Mouse (Mus musculus): ENCODE results near the gene Ccdc73.
A peak's percentile ranks its signal among the peaks of the same experiment; 100 is the strongest.
"Not testable (repeated sequence)": the region's sequence is repeated elsewhere in the genome, so short reads cannot be mapped to it uniquely, and the experiment has no call there.

Gene Ccdc73

DNA sequence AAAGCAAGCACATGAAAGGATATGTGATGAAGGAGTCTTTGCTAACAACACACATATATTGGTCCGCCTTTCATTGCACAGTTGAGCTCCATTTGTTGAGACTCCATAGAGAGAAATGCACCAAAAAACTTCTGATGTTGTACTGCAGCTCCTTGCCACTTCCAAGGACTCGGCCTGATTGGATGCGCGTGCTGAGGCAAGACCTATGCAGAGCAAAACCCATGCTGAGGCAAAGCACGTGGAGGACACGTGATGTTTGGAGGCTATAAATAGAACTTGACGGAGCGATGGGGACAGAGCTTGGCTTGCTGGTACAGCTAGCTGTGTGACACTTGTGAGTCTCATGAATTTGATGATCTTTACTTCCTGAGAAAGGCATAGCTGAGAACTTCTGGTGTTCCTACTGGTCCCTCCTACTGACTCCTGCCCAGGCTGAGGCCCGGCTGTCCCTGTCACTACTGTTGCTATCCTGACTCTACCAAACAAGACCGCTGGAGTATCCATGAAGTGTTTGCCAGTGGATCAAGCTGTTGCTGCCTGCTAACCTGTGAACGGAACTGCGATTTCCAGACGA is at the start of gene Ccdc73:
Gene Ccdc73 (plus strand): TSS at position 524 of the 574 bp plus-strand sequence.
- no peak for DNase-seq

DNA sequence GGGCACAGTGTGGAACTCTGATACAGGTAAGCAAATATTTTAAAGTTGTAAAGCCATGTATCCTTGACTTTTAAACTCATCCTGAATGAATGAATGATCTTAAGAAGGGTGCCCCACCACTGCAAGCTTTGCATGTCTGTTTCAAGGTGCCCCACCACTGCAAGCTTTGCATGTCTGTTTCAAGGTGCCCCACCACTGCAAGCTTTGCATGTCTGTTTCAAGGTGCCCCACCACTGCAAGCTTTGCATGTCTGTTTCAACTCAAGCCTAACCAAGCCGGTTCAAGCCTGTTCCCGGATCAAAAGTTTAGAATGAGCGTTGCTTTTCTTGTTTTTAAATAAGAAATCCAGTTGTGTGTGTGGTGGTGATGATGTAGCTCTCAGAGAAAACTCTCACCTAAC is 48.8 kb upstream of the Ccdc73 start:
- not testable (repeated sequence) for DNase-seq

DNA sequence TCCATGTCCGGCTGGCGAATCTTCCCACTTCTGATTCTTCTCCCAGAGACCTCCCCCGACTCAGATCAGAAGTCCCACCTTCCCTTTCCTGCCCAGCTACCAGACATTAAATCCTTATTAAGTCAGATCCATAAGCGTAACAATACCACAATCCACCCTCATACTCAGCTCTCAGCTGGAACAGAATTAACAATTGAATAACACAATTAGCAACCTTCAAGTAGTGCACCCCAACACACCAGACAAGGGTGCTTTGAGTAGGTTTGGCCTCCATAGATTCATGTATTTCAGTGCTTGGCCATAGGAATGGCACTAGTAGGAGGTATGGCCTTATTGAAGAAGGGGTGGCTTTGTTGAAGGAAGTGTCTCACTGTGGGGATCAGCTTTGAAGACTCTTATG is 41.4 kb upstream of the Ccdc73 start:
- no peak for DNase-seq

DNA sequence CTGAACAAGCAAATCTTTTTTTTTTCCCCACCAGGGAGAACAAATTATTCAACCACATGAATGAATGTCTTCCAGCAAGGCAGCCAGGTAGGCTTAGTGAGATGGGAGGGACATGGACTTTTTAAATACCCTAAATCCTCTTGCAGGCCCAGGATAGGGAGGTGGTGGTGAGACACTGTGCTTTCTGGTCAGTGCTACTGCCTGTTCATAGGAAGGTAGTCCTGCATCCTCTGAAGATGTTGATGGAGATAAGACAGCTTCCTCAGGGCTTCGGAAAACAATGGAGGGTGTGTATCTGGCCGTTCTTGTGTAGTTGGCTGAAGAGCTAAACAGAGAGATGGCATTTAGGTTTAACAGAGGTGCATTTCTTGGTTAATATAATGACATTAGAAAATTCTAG is 35.1 kb upstream of the Ccdc73 start:
- no peak for DNase-seq

DNA sequence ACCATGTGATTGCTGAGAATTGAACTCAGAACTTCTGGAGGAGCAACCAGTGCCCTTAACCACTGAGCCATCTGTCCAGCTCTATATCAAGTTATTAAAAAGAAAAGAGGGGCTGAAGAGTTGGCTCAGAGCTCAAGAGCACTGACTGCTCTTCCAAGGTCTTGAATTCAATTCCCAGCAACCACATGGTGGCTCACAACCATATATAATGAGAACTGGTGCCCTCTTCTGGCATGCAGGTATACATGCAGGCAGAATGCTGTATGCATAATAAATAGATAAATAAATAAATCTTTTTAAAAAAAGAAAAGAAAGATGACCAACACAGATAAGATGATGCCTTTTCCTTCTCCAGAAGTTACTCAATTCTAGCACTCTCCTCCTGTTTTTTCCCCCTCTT is 26.6 kb upstream of the Ccdc73 start:
- DNase-seq: no peak

DNA sequence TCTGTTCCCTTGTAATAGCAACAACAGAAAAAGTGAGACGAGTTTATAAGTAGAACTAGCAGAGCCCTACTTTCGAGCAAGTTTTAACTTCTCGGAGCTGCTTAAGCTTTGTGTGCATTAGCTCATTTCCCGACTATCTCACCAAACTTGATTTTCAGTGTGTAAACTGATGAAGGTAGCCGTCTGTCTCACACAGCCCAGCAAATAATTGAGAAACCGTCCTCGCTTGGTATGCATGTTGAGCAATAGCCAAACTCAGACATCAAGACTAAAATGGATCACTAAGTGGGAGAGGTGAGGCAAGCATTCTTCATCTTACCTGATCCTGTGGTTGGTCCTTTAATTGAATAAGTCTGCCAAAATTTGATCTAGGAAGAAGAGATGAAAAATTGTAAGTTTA is 25.9 kb upstream of the Ccdc73 start:
- no peak for DNase-seq

DNA sequence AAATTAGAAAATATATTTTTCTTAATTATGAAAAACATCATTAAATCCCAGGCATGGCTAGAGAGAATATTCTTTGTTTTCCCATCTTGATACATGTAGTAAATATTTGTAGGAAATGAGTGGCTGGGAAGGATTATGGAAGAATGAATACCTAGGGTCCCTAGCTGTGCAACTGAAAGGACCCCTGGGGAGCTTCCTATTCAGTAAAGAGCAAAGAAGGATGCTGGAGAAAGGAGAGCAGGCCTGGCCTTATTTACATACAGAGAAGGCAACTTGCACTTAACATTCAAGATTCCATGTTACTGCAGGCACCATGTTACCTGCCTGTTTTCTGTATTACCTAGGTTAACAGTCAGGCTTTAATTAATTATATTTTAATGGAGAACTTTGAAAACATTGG is 25.0 kb upstream of the Ccdc73 start:
- no peak for DNase-seq

DNA sequence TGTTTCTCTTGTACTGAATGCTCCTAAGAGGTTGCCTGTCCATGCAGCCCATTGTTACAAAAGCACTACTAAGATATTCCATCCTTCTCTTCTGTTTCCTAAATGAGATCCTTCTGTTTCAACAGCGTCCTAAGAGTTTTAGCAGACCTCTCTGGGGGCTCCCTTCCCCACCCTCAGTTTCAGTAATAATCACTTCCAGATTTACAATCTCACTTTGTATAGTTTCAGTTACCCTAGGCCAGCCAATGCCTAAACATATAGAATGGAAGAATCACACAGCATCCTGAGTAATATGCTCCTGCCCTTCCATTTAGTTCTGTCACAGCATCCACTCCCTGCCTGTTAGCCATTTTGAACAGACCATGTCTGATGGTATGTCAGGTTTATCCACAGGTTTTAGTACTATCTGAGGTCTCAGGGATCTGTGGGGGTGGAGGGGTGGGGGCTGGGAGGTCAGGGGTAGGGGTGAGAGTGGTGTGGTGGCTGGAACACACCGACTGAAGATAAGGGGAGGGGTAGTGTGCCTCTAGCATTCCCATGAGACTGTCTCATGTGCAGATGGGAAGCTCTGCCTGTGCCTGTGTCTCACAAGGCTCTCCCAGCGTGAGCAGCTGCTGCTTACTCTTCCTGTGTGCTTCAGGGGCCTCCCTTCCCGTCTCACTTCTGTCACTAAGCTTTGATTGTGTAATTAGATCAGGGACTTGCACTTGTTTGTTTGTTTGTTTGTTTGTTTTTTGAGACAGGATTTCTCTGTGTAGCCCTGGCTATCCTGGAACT is 20.8 kb upstream of the Ccdc73 start:
- no peak for DNase-seq

DNA sequence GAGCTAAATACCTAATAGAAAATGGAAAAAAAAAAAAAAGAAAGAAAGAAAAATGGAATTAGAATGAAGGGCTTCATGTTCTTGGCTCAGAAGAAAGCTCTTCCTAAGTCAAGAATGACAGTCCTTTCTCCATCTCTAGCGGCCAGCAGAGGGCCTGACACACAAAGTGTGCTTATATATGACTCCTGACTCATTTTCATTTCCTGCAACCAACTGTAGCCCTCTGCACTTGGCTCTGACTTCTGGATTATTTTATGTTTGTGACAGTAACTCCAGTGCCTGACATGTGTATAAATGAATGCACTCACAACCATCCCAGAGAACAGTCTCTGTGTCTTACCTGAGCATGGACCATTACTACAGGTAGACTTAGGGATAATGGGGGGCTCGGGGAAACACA is 20.0 kb upstream of the Ccdc73 start:
- no peak for DNase-seq

DNA sequence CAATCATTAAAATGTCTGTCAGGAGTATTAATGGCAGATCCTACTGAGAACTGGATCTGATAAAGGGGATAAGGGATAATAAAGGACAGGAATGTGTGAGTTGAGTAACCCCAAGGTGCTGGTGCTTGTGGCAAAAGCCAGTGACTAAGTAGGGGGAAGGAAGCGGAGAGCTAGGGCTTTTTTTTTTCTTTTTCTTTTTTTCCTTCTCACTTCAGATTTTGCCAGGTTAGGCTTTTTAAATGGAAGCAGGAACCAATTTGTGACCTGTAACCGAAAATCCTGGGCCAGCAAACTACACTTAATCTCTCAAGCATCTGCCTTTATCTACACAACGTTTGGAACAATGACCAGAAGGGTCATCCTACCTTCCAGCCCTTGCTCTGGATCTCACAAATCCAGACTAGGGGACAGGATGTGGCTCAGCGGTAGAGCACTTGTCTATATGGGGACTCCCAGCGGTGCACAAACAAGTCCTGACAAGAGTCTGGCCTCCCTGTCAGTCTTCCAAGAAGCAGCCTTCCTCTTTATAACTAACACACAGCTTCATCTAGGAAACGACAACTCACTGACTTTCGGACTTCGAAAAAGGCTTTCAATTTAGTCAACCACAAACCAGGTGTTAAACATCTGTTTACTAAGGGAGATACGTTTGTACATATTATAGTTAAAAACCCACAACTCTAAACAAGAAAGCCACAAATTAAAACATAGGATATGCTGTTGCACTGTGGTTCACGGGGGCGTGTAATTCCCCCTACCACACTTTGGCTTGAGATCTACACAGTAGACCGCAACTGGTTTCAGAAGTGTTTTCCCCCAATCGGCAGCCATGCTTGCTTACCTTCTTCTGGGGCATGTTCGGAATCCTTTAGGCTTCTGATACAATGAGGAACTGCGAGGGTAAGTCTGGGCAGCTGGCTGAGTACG is 19.1 kb upstream of the Ccdc73 start:
- no peak for DNase-seq

DNA sequence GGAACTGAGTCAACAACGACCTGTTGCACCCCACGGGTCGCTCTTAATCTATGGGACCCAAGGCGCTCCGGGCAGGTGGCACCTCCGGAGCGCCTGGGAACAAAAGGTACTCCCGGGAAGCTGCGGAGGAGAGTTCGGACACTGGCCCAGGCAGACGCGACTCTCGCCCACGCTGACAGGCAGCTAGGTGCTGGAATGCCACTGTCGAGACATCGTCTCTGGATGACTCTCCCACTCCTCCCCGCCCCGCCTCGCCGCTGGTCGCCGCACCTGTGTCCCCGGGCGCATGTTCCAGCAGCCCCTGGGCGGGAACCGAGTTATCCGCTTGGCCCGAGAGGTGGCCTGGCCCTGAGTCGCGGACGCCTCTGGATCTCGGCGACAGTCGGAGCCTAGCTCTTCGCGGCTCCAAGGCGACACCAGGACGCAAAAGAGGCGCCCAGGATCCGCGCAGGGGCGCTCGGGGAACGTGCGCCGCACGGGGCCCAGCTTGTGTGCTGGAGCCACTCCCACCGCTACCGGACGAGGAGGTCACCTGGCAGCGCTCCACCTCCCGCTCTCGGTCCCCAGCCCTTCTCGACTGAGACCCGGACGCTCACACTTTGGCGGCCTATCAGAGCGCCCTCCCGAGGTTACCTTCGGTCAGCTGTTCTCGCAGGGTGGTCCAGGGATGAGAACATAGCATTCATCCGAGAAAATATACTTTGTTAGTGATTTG is 18.2 kb upstream of the Ccdc73 start, which contains the start of gene Prrg4:
Gene Prrg4 (minus strand): TSS at position 601 of the 715 bp plus-strand sequence.
- peak; percentile 5 for DNase-seq

DNA sequence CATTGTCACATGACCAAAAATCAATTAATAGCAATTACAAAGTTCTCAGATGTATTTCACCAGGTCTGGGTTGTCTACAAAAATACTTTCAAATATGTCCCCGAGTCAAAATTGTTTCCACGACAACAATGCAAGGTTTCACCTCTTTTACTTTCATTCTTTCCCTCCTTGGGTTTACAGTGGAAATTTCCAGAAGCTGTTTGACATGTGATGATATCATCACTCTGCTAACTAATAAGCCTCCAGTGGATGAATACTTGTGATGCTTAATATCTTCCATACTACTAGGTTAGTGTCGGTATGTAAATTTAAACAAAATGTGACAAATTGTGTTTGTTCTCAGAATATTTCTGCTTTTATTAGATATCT is 17.6 kb upstream of the Ccdc73 start:
- DNase-seq: no peak

DNA sequence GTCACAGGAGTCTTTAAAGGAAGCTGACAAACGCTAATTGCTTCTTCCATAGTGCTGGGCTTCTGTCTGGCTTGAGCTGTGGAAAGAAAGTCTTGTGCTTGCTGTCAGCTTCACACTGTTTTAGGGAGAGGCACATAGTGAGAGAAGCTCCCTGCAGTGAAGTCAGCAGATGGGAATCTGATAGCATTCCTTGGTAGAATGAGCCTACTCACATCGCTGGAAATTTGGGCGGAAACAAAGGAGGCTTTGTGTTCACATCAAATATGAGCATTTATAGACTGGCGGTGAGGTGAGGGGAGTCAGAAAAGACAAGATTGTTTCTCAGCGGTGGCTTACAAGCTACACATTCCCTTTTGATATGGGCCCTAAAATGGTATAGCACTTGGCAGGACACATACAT is 15.9 kb upstream of the Ccdc73 start:
- DNase-seq: no peak

DNA sequence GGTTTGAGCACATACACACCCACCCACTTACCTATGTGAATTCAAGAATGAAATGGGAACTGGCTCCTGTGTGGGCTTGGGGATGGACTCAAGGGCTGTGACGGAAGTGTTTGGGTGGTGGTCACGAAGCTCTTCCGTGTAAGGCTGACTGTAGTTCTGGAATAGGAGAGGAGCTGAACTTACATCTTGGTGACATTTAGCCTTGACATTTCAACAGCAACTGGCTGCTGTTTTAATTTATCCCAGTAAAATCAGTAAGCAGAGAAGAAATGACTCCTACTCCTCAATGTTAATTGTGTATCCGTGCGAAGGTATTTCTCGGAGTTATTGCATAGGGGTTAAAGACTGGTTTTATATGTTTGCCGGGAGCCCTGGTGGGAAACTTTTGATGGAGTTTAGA is 15.1 kb upstream of the Ccdc73 start:
- DNase-seq: no peak

DNA sequence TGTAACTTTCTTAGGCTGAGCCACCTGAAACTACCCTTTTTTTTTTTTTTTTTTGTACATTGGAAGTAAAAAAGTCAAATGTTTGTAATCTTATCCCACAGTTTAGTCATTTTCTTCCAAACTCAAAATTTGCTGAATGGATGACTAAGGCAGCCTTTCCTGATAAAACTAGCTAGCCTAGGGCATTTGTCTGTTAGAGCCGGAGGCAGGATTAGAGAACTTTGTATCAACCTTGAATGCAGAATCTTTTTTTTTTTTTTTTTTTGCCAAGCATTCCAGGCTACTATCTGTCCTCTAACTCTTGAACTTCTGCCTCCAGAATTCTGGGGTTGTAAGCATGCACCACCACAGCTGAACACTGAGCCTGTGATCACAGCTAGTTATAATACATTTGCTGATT is 12.8 kb upstream of the Ccdc73 start:
- DNase-seq: no peak

DNA sequence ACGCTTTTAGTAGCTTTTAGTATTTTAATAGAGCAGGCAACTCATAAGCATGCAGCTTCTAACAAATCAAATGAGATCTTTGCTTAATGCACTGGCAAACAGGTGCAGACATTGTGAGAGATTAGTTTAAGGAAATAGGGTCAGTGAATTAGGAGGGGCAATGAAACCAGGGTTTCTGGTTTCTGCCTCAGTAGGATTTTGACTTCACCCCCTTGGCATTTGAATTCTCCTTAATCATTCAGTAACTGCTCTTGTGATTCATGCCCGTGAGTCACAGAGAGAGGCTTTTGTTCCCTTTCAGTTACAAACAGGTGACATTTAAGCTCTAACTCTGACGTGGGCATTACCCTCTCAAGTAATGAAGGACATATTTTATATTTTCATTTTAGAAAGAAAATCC is 11.9 kb upstream of the Ccdc73 start:
- no peak for DNase-seq

DNA sequence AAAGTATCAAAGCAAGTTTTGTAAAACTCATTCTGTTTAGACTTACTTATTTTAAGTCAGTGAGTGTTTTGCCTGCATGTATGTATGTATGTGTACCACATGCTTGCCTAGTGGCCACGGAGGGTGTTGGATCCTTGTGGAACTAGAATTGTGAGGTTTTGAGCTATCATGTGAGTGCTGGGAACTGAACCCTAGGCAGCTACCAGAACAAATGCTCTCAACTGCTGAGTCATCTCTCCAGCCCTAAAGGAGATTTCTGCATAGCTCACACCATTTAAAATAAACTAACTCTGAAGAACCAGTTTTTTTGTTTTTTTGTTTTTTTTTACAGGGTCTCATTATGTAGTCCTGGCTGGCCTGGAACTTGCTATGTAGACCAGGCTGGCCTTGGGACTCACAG is 11.4 kb upstream of the Ccdc73 start:
- DNase-seq: no peak

DNA sequence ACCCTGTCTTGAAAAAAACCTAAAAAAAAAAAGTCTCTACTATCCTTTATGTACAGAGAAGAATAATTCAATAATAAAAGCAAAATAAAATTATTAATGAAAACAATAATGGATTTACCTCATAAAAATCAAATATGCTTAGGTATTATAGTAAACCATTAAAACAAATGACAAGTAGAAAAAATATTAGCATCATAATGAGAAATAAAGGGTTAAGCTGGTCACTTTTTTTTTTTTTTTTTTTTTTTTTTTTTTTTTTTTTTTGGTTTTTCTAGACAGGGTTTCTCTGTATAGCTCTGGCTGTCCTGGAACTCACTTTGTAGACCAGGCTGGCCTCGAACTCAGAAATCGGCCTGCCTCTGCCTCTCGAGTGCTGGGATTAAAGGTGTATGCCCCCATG is 9.5 kb upstream of the Ccdc73 start:
- DNase-seq: not testable (repeated sequence)

DNA sequence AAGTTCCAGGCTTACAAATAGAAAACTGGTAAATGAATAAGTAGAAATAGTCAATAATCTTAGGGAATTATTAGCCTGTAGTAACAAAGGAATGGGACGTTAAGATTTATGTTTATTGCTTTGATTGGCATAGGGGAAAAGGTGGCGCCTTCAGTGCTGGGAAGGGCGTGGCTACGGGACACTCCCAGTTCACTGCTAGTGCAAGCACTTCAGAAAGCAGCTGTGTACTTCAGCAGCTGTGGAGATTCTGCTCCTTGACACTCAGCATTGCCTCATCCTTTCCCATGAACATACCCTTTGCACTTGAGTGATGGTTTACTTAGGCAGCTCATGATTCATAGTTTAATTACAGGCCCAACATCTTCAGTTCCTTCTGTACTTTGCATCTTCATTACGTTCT is 8.5 kb upstream of the Ccdc73 start:
- no peak for DNase-seq

DNA sequence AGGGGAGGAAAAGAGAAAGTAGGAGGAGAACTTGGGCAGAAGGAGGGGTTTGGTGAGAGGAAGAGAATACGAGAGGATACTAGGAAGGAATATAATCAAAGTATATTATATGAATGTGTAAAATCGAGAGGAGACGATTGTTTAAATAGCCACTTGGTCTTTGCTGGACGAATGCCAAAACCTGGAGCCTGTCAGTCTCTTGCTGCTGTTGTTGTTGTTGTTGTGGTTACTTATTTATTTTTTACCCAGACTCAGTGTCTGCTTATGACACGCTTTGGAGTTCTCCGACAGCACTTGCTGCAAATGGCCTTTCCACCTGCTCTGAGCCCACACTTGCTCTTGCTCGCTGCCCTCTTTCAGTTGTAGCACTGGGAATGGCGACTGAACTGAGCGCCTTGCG is 7.2 kb upstream of the Ccdc73 start:
- DNase-seq: no peak

DNA sequence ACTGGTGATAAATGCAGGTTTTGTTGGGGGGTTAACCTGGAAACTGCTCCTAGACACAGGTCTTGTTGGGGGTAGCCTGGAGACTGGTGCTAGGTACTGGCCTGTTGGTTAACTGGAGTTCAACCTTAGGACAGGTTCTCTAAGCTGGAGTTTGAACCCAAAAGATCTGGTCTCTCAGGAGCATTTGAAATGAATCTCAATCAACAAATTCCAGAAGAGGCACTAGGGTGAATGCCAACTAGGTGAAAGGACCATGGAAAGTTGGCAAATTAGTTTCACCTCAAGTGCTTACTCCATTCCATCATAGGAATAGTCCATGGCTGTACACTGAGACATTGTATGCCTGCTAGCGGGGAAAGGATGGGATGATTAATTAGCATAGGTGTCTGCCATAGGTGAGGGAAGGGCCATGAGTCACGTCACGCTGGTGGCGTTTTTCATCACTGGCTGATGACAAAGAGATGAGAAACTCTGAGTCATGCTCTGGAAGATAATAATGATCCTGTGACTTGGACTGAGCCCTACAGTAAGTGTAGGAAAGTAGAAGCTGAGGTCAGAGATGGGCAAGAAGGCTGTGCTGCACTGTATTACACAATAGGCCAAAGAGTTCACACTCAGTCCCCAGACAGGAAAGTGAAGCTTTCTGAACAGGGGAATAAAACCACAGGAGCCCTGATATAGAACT is 3.3 kb upstream of the Ccdc73 start:
- peak; percentile 8 for DNase-seq

DNA sequence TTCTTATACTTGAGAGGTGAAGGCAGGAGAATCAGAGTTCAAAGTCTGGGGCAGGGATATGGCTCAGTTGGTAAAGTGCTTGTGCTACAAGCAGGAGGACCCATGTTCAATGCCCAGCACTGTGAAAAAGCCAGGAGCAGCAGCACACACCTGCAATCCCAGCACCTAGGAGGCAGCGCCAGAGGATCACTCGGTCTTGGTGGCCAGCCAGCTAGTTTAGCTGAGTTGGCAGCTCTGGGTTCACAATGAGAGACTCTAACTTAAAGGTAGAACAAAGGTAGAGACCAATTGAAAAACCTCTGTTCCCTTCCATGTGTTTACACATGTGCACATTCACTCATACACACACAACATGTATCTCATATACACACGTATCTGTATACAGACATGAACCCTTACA is 1.5 kb downstream of the Ccdc73 start:
- DNase-seq: no peak

DNA sequence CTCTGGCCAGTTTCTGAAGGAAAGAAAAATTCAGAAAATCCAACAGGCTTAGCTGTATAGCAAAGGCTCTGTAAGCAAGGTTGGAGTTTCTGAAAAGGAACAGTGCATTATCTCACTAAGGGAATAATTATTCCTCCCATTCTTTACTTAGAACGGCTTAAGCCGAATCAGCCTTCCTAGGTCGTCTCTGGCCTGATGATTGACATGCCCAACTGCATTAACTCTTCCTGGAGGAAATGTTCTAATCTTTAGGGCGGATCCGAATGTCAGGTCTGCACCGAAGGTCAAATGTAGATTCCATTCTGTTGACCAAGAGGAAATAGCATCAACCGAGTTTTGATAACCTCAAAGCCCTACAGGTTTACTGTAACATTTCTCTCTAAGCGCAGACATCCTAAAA is 11.2 kb downstream of the Ccdc73 start:
- DNase-seq: no peak

Data from layer of hippocampus, adult 9-11 months (tissue).